Mouse (Mus musculus): Measurements from ENCODE around the gene Smtnl1. TPM values are rescaled to one million over a fixed set of nuclear protein-coding genes. Genes with fewer than 3 reads are reported as not detected.
A peak's percentile ranks its signal among the peaks of the same experiment; 100 is the strongest.

Gene Smtnl1
- total and polyA plus RNA-seq, 3 experiments = not detected

- DNase-seq (ENCODE audit: low read depth, low spot score) = peak; percentile 96
- Histone ChIP-seq H3K4me1 (ENCODE audit: control insufficient read depth in 1 of 2, insufficient read depth in 2 of 2, low read length in 2 of 2) (peaks cover 0 to 17% of the 10 kb centered on the region in 2 experiments; a peak in 2 of 4 replicates), H3K4me3 (ENCODE audit: control insufficient read depth in 1 of 2, insufficient read depth in 1 of 2, low read depth in 2 of 2, low read length in 2 of 2) (peak within 1 kb of the TSS; percentile 74 to 99), H3K27me3 (ENCODE audit: control insufficient read depth in 1 of 2, insufficient read depth in 2 of 2, low read length in 2 of 2) (no peaks in the 10 kb centered on the region), H3K9ac (ENCODE audit: control insufficient read depth, low read depth, low read length, poor library complexity, severe bottlenecking) (peak within 1 kb of the TSS; percentile 96), H3K27ac (ENCODE audit: control insufficient read depth, low read depth, low read length) (peak within 1 kb of the TSS; percentile 78), H3K36me3 (ENCODE audit: control insufficient read depth in 1 of 2, insufficient read depth in 2 of 2, low read length in 2 of 2) (peaks cover 0 to 11% of the 10 kb centered on the region in 2 experiments; a peak in 2 of 4 replicates), H3K79me2 (ENCODE audit: control insufficient read depth, insufficient read depth, low read length, poor library complexity) (peaks cover 16% of the 10 kb centered on the region), H3K9me3 (replicated peaks; ENCODE audit: insufficient read depth, low read length) (no peaks in the 10 kb centered on the region)
- TF ChIP-seq MXI1 (IDR thresholded peaks at IDR 0.05; ENCODE audit: low read depth, low read length) (peak; percentile 100), MYC (IDR thresholded peaks at IDR 0.05; ENCODE audit: low read depth, low read length) (peak; percentile 100), MAX (IDR thresholded peaks at IDR 0.05; ENCODE audit: low read length) (peak; percentile 98), ZMIZ1 (IDR thresholded peaks at IDR 0.05; ENCODE audit: low read depth, low read length) (peak; percentile 43; the same call in 1 of the 2 replicates), ETS1 (IDR thresholded peaks at IDR 0.05; ENCODE audit: low read depth, low read length) (peak; percentile 69; the same call in 1 of the 2 replicates), USF1 (IDR thresholded peaks at IDR 0.05; ENCODE audit: low read depth, low read length) (peak; percentile 82), ZKSCAN1 (IDR thresholded peaks at IDR 0.05; ENCODE audit: low read depth, low read length) (no peak), TBP (IDR thresholded peaks at IDR 0.05; ENCODE audit: low read depth, low read length) (peak; percentile 94), POLR2A (IDR thresholded peaks at IDR 0.05; ENCODE audit: control insufficient read depth in 1 of 2, insufficient read depth in 1 of 2, low read depth in 1 of 2, low read length in 2 of 2, poor library complexity in 1 of 2) (peak in 1 of 2 experiments; percentile 64; a peak in 3 of 4 replicates), MEF2A (IDR thresholded peaks at IDR 0.05; ENCODE audit: extremely low read depth, insufficient replicate concordance, low read depth, low read length, poor library complexity, severe bottlenecking) (no peak), NRF1 (IDR thresholded peaks at IDR 0.05; ENCODE audit: insufficient read depth, low read depth, low read length, poor library complexity, severe bottlenecking) (peak; percentile 50; the same call in 1 of the 2 replicates), TCF12 (IDR thresholded peaks at IDR 0.05; ENCODE audit: low read depth, low read length) (peak; percentile 51; the same call in 1 of the 2 replicates), SIN3A (IDR thresholded peaks at IDR 0.05; ENCODE audit: low read length) (peak; percentile 100), ZNF384 (IDR thresholded peaks at IDR 0.05; ENCODE audit: low read depth, low read length) (peak; percentile 71; the same call in 1 of the 2 replicates), ELF1 (IDR thresholded peaks at IDR 0.05; ENCODE audit: low read depth, low read length) (peak; percentile 94), TAL1 (IDR thresholded peaks at IDR 0.05; ENCODE audit: low read length) (no peak), NELFE (IDR thresholded peaks at IDR 0.05; ENCODE audit: low read depth, low read length) (peak; percentile 73), HCFC1 (IDR thresholded peaks at IDR 0.05; ENCODE audit: low read depth, low read length) (peak; percentile 97), POLR2AphosphoS5 (IDR thresholded peaks at IDR 0.05; ENCODE audit: borderline replicate concordance, low read depth, low read length) (no peak), SMC3 (IDR thresholded peaks at IDR 0.05; ENCODE audit: low read depth, low read length) (no peak), EP300 (IDR thresholded peaks at IDR 0.05; ENCODE audit: low read depth in 1 of 2, low read length in 2 of 2) (peak in 1 of 2 experiments; percentile 13; a peak in 1 of 4 replicates), KAT2A (conservative IDR thresholded peaks at IDR 0.05; ENCODE audit: low read depth, low read length) (peak; percentile 89)
Measured at GRCm38 (mm10) chr2:84826488-84827282, 4.2 kb upstream of the Smtnl1 start, which contains the start of gene Timm10. Gene Timm10 (plus strand): TSS chr2:84826997.

Measured in MEL (cell line).